Mouse (Mus musculus) stomach, postnatal 0 days (tissue): ENCODE results near the gene Fam210b. TPM values are rescaled to one million over a fixed set of nuclear protein-coding genes. Genes with fewer than 3 reads are reported as not detected.
A peak's percentile ranks its signal among the peaks of the same experiment; 100 is the strongest.
"Not testable (repeated sequence)": the region's sequence is repeated elsewhere in the genome, so short reads cannot be mapped to it uniquely, and the experiment has no call there.

Experiments
- ATAC-seq: fragments of 200-750 bp; cut with Nextera tagmentation; 2 replicates; pipeline ENCODE4 v1.8.0; 2017; ENCODE audit not compliant: low FRiP score, low TSS enrichment
- DNase-seq: peaks from one replicate; pipeline ENCODE4 v3.0.0-alpha.2; 2016; ENCODE audit warnings: low spot score
- H3K27ac ChIP-seq: fragments of 300-500 bp; sonication (generic); replicated peaks from 2 replicates; pipeline ENCODE4 v1.5.1; 2014; ENCODE audit warnings: mild to moderate bottlenecking, control low read depth
- H3K27me3 ChIP-seq: fragments of 300-500 bp; sonication (generic); 2 replicates; pipeline ENCODE4 v1.6.1; 2014; ENCODE audit warnings: low read length; ENCODE audit not compliant: control insufficient read depth, insufficient read depth
- H3K36me3 ChIP-seq: fragments of 300-500 bp; sonication (generic); 2 replicates; pipeline ENCODE4 v1.6.1; 2014; ENCODE audit warnings: low read length, mixed read lengths; ENCODE audit not compliant: control insufficient read depth, insufficient read depth
- H3K4me1 ChIP-seq: fragments of 300-500 bp; sonication (generic); replicated peaks from 2 replicates; pipeline ENCODE4 v1.6.1; 2014; ENCODE audit warnings: antibody characterized with exemption; ENCODE audit not compliant: control insufficient read depth, insufficient read depth
- H3K4me2 ChIP-seq: fragments of 300-500 bp; sonication (generic); replicated peaks from 2 replicates; pipeline ENCODE4 v1.6.1; 2014; ENCODE audit warnings: low read depth, mild to moderate bottlenecking, control low read depth, moderate library complexity
- H3K4me3 ChIP-seq: fragments of 300-500 bp; sonication (generic); 2 replicates; pipeline ENCODE4 v1.5.1; 2014; ENCODE audit warnings: low read depth, low read length, control low read depth
- H3K9ac ChIP-seq: fragments of 300-500 bp; sonication (generic); 2 replicates; pipeline ENCODE4 v1.6.1; 2014; ENCODE audit warnings: mild to moderate bottlenecking, low read length, control low read depth, mixed read lengths
- H3K9me3 ChIP-seq: fragments of 300-500 bp; sonication (generic); 2 replicates; pipeline ENCODE4 v1.6.1; 2016; ENCODE audit warnings: low read length; ENCODE audit not compliant: control insufficient read depth
- CTCF ChIP-seq: IDR thresholded peaks from 2 replicates; pipeline ENCODE4 v1.5.1; 2016; ENCODE audit warnings: antibody characterized with exemption, low read depth, mild to moderate bottlenecking, moderate library complexity
- EP300 ChIP-seq: optimal IDR thresholded peaks from 2 replicates; pipeline ENCODE3; 2016; ENCODE audit warnings: antibody characterized with exemption
- WGBS: fragments of 180-500 bp; shearing (Covaris S2); extraction: QIAGEN DNeasy Blood & Tissue Kit; methylation state at CpG from one replicate; pipeline ENCODE4 v1.1.7; 2014; 5-methylcytosine and 5-hydroxymethylcytosine counted together
- polyA plus RNA-seq: library from polyadenylated mRNA; unstranded; fragments of >200 nt; fragmentation: Nextera tagmentation; extraction: Ambion mirVana; gene quantifications from 2 replicates; pipeline ENCODE4 v1.2.1, GENCODE M21; 2015

Gene Fam210b
- polyA plus RNA-seq: 23.9 and 25.7 TPM in 2 replicates

DNA sequence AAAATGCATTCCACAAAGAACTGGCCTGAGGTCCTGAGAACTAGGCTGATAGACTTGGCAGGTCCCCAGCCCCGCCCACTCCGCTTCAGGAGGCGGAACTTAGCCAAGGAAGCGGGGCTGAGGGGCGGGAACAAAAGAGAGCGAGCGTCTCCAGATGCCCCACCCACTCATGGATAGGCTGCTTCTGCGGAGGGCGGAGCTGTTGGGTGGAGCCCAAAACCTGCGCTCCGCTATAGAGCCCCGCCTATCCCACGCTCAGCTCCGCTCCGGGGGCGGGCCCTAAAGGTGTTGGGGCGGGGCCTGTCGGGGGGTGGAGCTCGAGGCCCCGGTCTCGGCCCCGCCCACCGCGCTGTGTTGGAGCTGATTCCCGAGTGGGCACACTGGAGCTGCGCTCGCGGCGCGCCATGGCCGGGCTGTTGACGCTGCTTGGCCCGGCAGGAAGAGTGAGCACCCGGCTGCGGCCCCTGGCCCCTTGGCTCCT is at the start of gene Fam210b:
Gene Fam210b, plus strand, starts transcription at position 308 of the 481 bp plus-strand sequence.
- TF ChIP-seq CTCF: no peak
- no peak for TF ChIP-seq EP300
- H3K9me3 ChIP-seq: no peaks in the 10 kb centered on the region
- peak within 1 kb of the TSS; percentile 64 for H3K4me3 ChIP-seq
- H3K9ac ChIP-seq: peak within 1 kb of the TSS; percentile 69
- H3K36me3 ChIP-seq: no peaks in the 10 kb centered on the region; the same call in 1 of the 2 replicates
- WGBS: under 1% methylated on average over 34 of the region's 35 CpGs
- H3K27me3 ChIP-seq: no peaks in the 10 kb centered on the region
- ATAC-seq (peak; percentile 97), DNase-seq (peak; percentile 97)
- H3K27ac ChIP-seq: peak within 1 kb of the TSS; percentile 78
- peak within 1 kb of the TSS; percentile 92 for H3K4me2 ChIP-seq
- 0 out of 2 replicates have a peak, but pooled peaks cover 3% of the 10 kb centered on the region for H3K4me1 ChIP-seq

DNA sequence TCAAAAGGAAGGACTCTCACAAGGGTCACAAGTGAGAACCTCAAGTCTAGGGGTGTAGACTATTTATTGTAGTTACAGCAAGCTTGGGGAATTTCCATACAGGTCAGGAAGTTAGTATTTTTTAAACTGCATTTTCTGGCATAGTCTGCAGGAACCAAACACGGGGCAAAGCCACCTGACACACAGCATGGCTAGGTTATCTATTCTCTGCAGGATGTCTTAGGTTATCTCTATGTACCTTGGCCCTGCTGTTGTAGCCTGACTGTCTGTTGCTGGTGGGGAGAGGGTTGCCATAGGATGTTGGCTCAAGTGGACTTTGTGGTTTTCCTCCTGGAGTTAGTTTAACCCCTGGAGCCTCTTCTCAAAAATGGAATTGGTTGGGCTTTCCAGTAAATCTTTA is 47.3 kb upstream of the Fam210b start:
- WGBS: 20% methylated on average over 1 of the region's 1 CpGs

DNA sequence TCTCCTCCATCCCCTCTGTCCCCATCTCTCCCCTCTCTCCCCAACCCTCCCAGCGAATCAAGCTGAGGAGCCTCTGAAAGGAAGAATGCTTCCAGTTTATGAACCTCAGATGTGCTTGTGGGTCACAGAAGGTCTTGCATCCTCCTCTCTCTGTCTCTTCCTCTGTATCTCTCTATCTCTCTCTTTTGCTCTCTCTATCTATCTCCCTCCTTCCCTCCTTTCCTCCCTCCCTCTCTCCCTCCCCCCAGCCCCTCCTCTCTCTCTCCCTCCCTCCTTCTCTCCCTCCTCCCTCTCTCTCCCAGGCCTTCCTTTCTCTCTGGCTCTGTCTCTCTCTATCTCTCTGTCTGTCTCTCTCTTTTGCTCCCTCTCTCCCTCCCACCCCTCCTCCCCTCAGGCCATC is 46.8 kb upstream of the Fam210b start:
- H3K9me3 ChIP-seq: no peaks in the 10 kb centered on the region
- no peak overlapping the region for H3K4me3 ChIP-seq
- no peak overlapping the region for H3K4me2 ChIP-seq
- no peaks in the 10 kb centered on the region for H3K4me1 ChIP-seq
- no peak for ATAC-seq
- H3K9ac ChIP-seq: no peak overlapping the region
- H3K36me3 ChIP-seq: no peaks in the 10 kb centered on the region
- no peaks in the 10 kb centered on the region for H3K27me3 ChIP-seq
- H3K27ac ChIP-seq: no peak overlapping the region
- DNase-seq: no peak
- 73% methylated on average over 1 of the region's 1 CpGs for WGBS
- no peak for TF ChIP-seq EP300
- no peak for TF ChIP-seq CTCF

More for the DNA sequence above, 47.3 kb upstream of the Fam210b start:
- Histone ChIP-seq H3K27ac (no peak overlapping the region), H3K4me2 (no peak overlapping the region), H3K36me3 (no peaks in the 10 kb centered on the region), H3K27me3 (no peaks in the 10 kb centered on the region), H3K4me1 (no peaks in the 10 kb centered on the region), H3K9me3 (no peaks in the 10 kb centered on the region), H3K4me3 (no peak overlapping the region), H3K9ac (no peak overlapping the region)
- TF ChIP-seq EP300: no peak
- no peak for TF ChIP-seq CTCF
- DNase-seq (no peak), ATAC-seq (no peak)

DNA sequence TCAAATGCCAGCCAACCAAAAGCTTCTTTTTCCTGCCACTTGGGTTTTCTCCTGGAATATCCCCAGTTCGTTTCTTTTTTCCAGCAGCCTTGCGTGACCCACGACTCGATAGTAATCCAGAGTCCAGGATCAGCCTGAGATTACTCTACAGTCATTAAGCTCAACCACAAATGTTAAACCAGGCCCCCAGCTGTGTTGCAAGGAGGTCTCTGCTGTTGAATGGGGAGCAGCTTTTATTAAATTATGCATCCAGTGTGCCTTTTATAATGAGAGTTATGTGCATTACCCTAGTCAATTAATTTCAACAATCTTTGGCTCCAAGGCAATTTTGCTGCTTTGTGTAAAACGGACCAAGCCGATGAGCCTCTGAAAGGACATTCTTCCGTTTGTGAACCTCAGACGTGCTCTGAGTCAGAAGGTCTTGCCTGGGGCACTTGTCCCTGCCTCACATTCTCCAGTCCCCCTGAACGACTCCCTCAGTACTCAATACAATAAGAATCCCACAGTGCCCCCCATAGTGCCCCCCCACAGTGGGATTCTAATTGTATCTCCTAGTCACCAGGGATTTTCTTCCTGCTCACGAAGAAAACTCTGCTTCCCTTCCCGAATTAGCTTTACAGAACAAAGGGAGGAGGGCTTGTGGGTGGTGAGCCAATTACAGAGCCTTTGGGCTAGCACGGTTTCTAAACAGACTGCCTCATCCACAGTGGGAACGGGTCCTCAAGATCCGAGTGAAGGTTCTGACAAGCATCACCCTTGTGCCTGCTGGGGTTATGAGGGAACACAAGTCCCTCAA is 46.0 kb upstream of the Fam210b start:
- Histone ChIP-seq H3K4me1 (no peaks in the 10 kb centered on the region), H3K27ac (no peak overlapping the region), H3K36me3 (no peaks in the 10 kb centered on the region), H3K9ac (no peak overlapping the region), H3K27me3 (no peaks in the 10 kb centered on the region), H3K9me3 (no peaks in the 10 kb centered on the region), H3K4me2 (no peak overlapping the region), H3K4me3 (no peak overlapping the region)
- WGBS: 33% methylated on average over 14 of the region's 14 CpGs
- ATAC-seq (no peak), DNase-seq (no peak)
- TF ChIP-seq CTCF: no peak
- TF ChIP-seq EP300: no peak

DNA sequence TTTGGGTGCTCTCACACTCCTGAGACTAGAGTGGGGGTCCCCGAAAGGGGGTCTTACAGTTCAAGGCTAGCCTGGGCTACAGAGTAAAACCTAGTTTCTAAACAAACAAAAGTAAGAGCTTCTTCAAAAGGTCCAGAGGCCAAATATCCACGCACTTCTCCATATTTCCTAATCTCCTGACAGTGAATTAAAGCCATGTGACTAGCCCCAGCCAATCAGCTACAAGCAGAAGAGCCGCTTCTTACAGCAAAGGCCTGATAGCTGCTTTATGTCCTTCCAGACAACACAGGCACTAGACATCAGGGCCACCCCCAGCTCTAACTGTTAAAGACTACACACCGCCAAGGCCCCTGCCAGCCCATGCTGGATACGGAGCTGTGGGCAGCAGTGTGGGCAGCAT is 43.0 kb upstream of the Fam210b start:
- 83% methylated on average over 5 of the region's 5 CpGs for WGBS
- H3K36me3 ChIP-seq: no peaks in the 10 kb centered on the region
- TF ChIP-seq EP300 (no peak), CTCF (no peak)
- H3K4me1 ChIP-seq: no peaks in the 10 kb centered on the region
- DNase-seq (no peak), ATAC-seq (no peak)
- H3K27ac ChIP-seq: no peak overlapping the region
- no peak overlapping the region for H3K4me3 ChIP-seq
- no peak overlapping the region for H3K4me2 ChIP-seq
- H3K9me3 ChIP-seq: no peaks in the 10 kb centered on the region
- H3K27me3 ChIP-seq: no peaks in the 10 kb centered on the region
- no peak overlapping the region for H3K9ac ChIP-seq

DNA sequence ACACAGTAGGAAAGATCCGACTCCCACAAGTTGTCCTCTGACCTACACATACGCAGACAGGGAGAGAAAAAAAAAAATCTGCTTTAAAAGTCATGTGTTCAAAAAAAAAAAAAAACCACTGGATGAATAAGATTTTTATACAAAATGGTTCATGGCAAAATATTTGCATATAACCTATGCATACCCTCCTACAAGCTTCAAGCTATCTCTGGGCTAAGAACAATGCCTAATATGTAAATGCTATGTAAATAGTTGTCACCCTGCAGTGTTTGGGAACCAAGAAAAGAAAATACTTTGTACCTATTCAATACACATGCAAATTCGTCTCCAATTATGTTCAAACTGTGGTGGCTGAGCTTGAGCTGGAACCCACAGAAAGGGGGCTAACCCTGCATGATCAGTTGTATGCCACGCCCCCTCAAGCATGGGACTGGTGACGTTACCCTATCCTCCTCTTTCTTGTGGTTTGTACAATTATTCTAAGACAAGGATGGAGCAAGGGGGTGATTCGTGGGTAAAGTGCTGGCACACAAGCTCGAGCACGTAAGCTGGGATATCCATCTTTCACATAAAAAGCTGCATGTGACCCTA is 41.2 kb upstream of the Fam210b start:
- H3K4me1 ChIP-seq: no peaks in the 10 kb centered on the region
- H3K9me3 ChIP-seq: no peaks in the 10 kb centered on the region
- no peaks in the 10 kb centered on the region for H3K27me3 ChIP-seq
- no peak overlapping the region for H3K4me2 ChIP-seq
- no peak overlapping the region for H3K27ac ChIP-seq
- no peaks in the 10 kb centered on the region for H3K36me3 ChIP-seq
- TF ChIP-seq CTCF (no peak), EP300 (no peak)
- no peak overlapping the region for H3K4me3 ChIP-seq
- no peak for ATAC-seq
- DNase-seq: no peak
- H3K9ac ChIP-seq: no peak overlapping the region
- WGBS: 57% methylated on average over 8 of the region's 8 CpGs

DNA sequence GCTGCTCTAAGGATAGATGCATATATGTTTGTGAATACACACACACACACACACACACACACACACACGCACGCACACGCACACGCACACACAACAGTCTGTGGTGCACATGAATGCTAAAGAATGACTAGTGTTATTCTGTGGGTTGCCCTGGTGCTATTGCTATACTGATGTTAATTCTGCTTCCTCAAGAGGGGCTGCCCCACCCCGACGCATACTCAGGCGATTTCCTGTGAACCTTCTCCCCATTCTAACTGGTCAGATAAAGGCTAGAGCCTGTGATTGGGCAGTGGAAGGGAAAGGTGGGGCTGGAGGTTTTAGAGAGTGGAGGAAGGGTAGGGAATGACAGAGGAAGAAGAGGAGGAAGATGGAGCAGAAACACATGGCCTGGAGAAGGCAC is 39.8 kb upstream of the Fam210b start:
- H3K27ac ChIP-seq, H3K9me3 ChIP-seq, H3K9ac ChIP-seq, H3K27me3 ChIP-seq, H3K4me3 ChIP-seq, H3K4me2 ChIP-seq, DNase-seq, H3K36me3 ChIP-seq, ATAC-seq, H3K4me1 ChIP-seq: not testable (repeated sequence)
- WGBS: 69% methylated on average over 7 of the region's 7 CpGs
